Mouse (Mus musculus): Measurements from ENCODE around the gene Rnf185. TPM values are rescaled to one million over a fixed set of nuclear protein-coding genes. Genes with fewer than 3 reads are reported as not detected.

Gene Rnf185
- polyA plus RNA-seq, 1 experiment from 2014 or later = 34.1 TPM

- ATAC-seq (ENCODE audit: insufficient number of reproducible peaks, insufficient read depth, low FRiP score, low TSS enrichment, low read depth) = no peak
- H3K9me3 ChIP-seq = no peaks in the 10 kb centered on the region
- H3K27me3 ChIP-seq = no peaks in the 10 kb centered on the region
- H3K4me1 ChIP-seq = peaks cover 20% of the 10 kb centered on the region
- H3K4me3 ChIP-seq = no peak overlapping the region
- no peak overlapping the region for H3K9ac ChIP-seq
- H3K4me2 ChIP-seq = no peak overlapping the region
- H3K36me3 ChIP-seq = peaks cover 21% of the 10 kb centered on the region
- no peak overlapping the region for H3K27ac ChIP-seq
- WGBS = 85% methylated on average over 5 of the region's 5 CpGs
These were observed 61.4 kb downstream of the Rnf185 start for GRCm38 (mm10) chr11:3390789-3391188.

- no peaks in the 10 kb centered on the region for H3K27me3 ChIP-seq
- H3K4me2 ChIP-seq = no peak overlapping the region
- H3K4me1 ChIP-seq = peaks cover 20% of the 10 kb centered on the region
- no peak overlapping the region for H3K27ac ChIP-seq
- no peaks in the 10 kb centered on the region for H3K9me3 ChIP-seq
- no peak overlapping the region for H3K9ac ChIP-seq
- peaks cover 15% of the 10 kb centered on the region for H3K36me3 ChIP-seq
- H3K4me3 ChIP-seq = no peak overlapping the region
- 50% methylated on average over 5 of the region's 5 CpGs for WGBS
- no peak for ATAC-seq (ENCODE audit: insufficient number of reproducible peaks, insufficient read depth, low FRiP score, low TSS enrichment, low read depth)
These were observed 62.2 kb downstream of the Rnf185 start for GRCm38 (mm10) chr11:3389996-3390395.

GRCm38 (mm10) chr11:3387482-3388196 is 64.5 kb downstream of the Rnf185 start:
- Histone ChIP-seq H3K36me3 (peaks cover 30% of the 10 kb centered on the region), H3K4me2 (no peak overlapping the region), H3K9me3 (0 out of 2 replicates have a peak, but pooled peaks cover 2% of the 10 kb centered on the region), H3K9ac (no peak overlapping the region), H3K4me1 (peaks cover 6% of the 10 kb centered on the region; the same call in 1 of the 2 replicates), H3K4me3 (no peak overlapping the region), H3K27me3 (no peaks in the 10 kb centered on the region), H3K27ac (no peak overlapping the region)
- WGBS = 86% methylated on average over 6 of the region's 6 CpGs
- no peak for ATAC-seq (ENCODE audit: insufficient number of reproducible peaks, insufficient read depth, low FRiP score, low TSS enrichment, low read depth)

GRCm38 (mm10) chr11:3386941-3387368 is 65.2 kb downstream of the Rnf185 start:
- Histone ChIP-seq H3K4me1 (0 out of 2 replicates have a peak, but pooled peaks cover 3% of the 10 kb centered on the region), H3K4me3 (no peak overlapping the region), H3K27ac (no peak overlapping the region), H3K36me3 (peaks cover 35% of the 10 kb centered on the region), H3K4me2 (no peak overlapping the region), H3K9ac (no peak overlapping the region), H3K9me3 (0 out of 2 replicates have a peak, but pooled peaks cover 2% of the 10 kb centered on the region), H3K27me3 (no peaks in the 10 kb centered on the region)
- ATAC-seq (ENCODE audit: insufficient number of reproducible peaks, insufficient read depth, low FRiP score, low TSS enrichment, low read depth) = no peak
- WGBS = 22% methylated on average over 4 of the region's 4 CpGs

- Histone ChIP-seq H3K36me3 (peaks cover 37% of the 10 kb centered on the region), H3K4me3 (no peak overlapping the region), H3K9ac (no peak overlapping the region), H3K9me3 (0 out of 2 replicates have a peak, but pooled peaks cover 2% of the 10 kb centered on the region), H3K27ac (no peak overlapping the region), H3K4me2 (no peak overlapping the region), H3K27me3 (no peaks in the 10 kb centered on the region), H3K4me1 (0 out of 2 replicates have a peak, but pooled peaks cover 3% of the 10 kb centered on the region)
- 63% methylated on average over 5 of the region's 5 CpGs for WGBS
- no peak for ATAC-seq (ENCODE audit: insufficient number of reproducible peaks, insufficient read depth, low FRiP score, low TSS enrichment, low read depth)
These were observed 69.3 kb downstream of the Rnf185 start for GRCm38 (mm10) chr11:3382602-3383594.

- H3K4me3 ChIP-seq = no peak overlapping the region
- H3K36me3 ChIP-seq = peaks cover 39% of the 10 kb centered on the region
- H3K4me2 ChIP-seq = no peak overlapping the region
- H3K27ac ChIP-seq = no peak overlapping the region
- H3K27me3 ChIP-seq = no peaks in the 10 kb centered on the region
- no peak overlapping the region for H3K9ac ChIP-seq
- no peaks in the 10 kb centered on the region for H3K4me1 ChIP-seq
- no peak for ATAC-seq (ENCODE audit: insufficient number of reproducible peaks, insufficient read depth, low FRiP score, low TSS enrichment, low read depth)
- 85% methylated on average over 6 of the region's 6 CpGs for WGBS
- H3K9me3 ChIP-seq = 0 out of 2 replicates have a peak, but pooled peaks cover 2% of the 10 kb centered on the region
These were observed 70.9 kb downstream of the Rnf185 start for GRCm38 (mm10) chr11:3381148-3381814.

GRCm38 (mm10) chr11:3379427-3379826 is 72.7 kb downstream of the Rnf185 start:
- Histone ChIP-seq H3K4me3 (no peak overlapping the region), H3K4me2 (no peak overlapping the region), H3K27ac (no peak overlapping the region), H3K4me1 (peaks cover 9% of the 10 kb centered on the region), H3K27me3 (no peaks in the 10 kb centered on the region), H3K9ac (no peak overlapping the region), H3K36me3 (peaks cover 38% of the 10 kb centered on the region), H3K9me3 (0 out of 2 replicates have a peak, but pooled peaks cover 2% of the 10 kb centered on the region)
- WGBS = 80% methylated on average over 4 of the region's 4 CpGs
- no peak for ATAC-seq (ENCODE audit: insufficient number of reproducible peaks, insufficient read depth, low FRiP score, low TSS enrichment, low read depth)

- H3K27me3 ChIP-seq = no peaks in the 10 kb centered on the region
- H3K4me1 ChIP-seq = peaks cover 44% of the 10 kb centered on the region
- ATAC-seq (ENCODE audit: insufficient number of reproducible peaks, insufficient read depth, low FRiP score, low TSS enrichment, low read depth) = no peak
- 29% methylated on average over 12 of the region's 12 CpGs for WGBS
- peak overlapping the region; percentile 82 for H3K27ac ChIP-seq
- H3K4me3 ChIP-seq = 0 out of 2 replicates have a peak overlapping the region, but pooled peaks have one; percentile 9
- H3K4me2 ChIP-seq = peak overlapping the region; percentile 45
- H3K9ac ChIP-seq = peak overlapping the region; percentile 32; the same call in 1 of the 2 replicates
- peaks cover 10% of the 10 kb centered on the region for H3K36me3 ChIP-seq
- H3K9me3 ChIP-seq = no peaks in the 10 kb centered on the region
These were observed 77.4 kb downstream of the Rnf185 start for GRCm38 (mm10) chr11:3374741-3375140.

- 6% methylated on average over 7 of the region's 7 CpGs for WGBS
- Histone ChIP-seq H3K27me3 (no peaks in the 10 kb centered on the region), H3K4me3 (peak overlapping the region; percentile 9; the same call in 1 of the 2 replicates), H3K36me3 (peaks cover 10% of the 10 kb centered on the region), H3K4me2 (peak overlapping the region; percentile 45), H3K9ac (peak overlapping the region; percentile 32; the same call in 1 of the 2 replicates), H3K27ac (peak overlapping the region; percentile 82), H3K9me3 (no peaks in the 10 kb centered on the region), H3K4me1 (peaks cover 47% of the 10 kb centered on the region)
- ATAC-seq (ENCODE audit: insufficient number of reproducible peaks, insufficient read depth, low FRiP score, low TSS enrichment, low read depth) = no peak
These were observed 77.9 kb downstream of the Rnf185 start for GRCm38 (mm10) chr11:3374293-3374645.

GRCm38 (mm10) chr11:3373591-3374292 is 78.4 kb downstream of the Rnf185 start:
- H3K9me3 ChIP-seq = no peaks in the 10 kb centered on the region
- peak overlapping the region; percentile 45 for H3K4me2 ChIP-seq
- peak overlapping the region; percentile 32; the same call in 1 of the 2 replicates for H3K9ac ChIP-seq
- no peak for ATAC-seq (ENCODE audit: insufficient number of reproducible peaks, insufficient read depth, low FRiP score, low TSS enrichment, low read depth)
- H3K4me3 ChIP-seq = peak overlapping the region; percentile 9; the same call in 1 of the 2 replicates
- H3K27ac ChIP-seq = peak overlapping the region; percentile 82
- H3K27me3 ChIP-seq = no peaks in the 10 kb centered on the region
- peaks cover 10% of the 10 kb centered on the region for H3K36me3 ChIP-seq
- peaks cover 52% of the 10 kb centered on the region for H3K4me1 ChIP-seq
- 11% methylated on average over 7 of the region's 7 CpGs for WGBS
